Mouse (Mus musculus) spleen, embryonic (tissue): Measurements from ENCODE around the gene Nol7.

Source experiments
- CTCF ChIA-PET: fragments of 350-600 bp; sonication (Branson Sonifier 250); formaldehyde crosslinking; loops from one replicate; lab custom pipeline; 2022; lab: Charles Lee

Nol7 gene

GRCm38 (mm10) chr13:43398297-43399080 lies at the start of gene Nol7:
Gene Nol7, plus strand, starts transcription at chr13:43398390.
- CTCF ChIA-PET: interaction anchor here (0.5 kb wide), 1 partner anchor 373 kb away, joined by 3 read pairs; no protein-coding TSS in a partner anchor

GRCm38 (mm10) chr13:43349376-43349775 lies 48.8 kb upstream of the Nol7 start:
- CTCF ChIA-PET: no interaction called here

DNA sequence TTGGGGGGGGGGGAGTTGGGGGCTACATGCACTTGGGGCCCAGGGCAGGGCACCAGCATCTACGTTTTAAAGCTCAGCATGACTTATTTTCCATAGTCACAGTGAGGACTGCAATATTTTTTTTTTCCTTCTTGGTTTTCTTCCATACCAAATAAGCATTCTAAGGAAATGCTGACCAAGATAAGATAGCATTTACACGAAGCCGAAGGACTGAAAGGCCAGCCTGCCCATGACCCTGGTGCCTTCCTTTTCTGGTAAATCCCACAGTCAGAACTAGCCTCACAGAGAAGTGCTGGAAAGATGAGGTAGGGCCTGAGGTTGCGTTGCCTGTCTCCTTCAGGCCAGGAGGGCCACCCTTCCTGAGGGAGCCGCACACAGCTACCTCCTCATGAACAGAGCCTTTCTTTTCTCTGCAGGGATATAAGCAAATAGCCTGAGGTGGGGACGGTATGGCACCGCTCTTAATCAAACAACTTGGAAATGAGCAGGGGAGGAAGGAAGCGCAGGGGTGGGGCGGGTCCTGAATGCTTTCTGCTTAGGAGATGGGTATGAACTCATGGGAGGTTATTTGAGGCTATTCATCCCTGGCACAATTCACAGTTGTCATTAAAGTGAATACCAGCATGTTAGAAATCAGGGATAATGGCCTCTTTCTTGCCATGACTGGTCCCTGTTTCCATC lies 47.6 kb upstream of the Nol7 start:
- CTCF ChIA-PET: no interaction called here

DNA sequence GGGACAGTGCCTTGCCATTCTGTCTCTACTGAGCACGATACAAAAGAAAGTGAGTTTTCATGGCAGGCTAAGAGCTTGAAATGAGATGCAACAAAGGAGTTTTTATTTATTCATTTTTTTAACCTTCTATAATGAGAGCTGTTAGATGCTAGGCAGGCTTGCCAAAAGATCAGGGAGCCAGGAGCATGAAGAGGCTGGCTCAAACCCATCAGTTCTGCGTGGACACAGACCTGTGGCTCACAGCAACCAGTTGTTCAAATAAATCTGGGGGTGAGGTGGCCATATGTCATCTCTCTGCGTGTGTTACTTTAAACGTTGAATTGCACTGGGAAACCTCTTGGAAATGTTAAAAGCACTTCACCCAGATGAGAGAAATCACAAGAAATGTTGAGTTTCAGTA lies 44.8 kb upstream of the Nol7 start:
- CTCF ChIA-PET: no interaction called here

DNA sequence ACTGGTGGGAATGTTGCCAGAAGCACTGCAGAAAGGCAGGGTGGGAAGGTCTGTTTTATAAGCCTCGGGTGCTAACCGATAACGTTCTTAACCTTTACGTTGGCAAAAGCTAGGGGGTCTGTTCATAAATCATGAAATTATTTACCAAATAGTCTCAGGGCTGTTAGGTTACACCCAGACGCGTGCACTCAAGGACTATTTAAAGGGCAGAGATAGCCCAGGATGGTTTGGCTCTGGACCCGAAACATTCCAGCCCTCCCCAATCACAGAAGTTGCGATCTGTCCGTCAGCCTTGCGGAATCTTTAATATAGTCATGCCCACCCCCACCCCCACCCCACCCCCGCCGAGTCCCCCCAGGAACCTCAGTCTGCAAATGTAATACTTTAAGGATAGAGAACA lies 43.8 kb upstream of the Nol7 start:
- CTCF ChIA-PET: interaction anchor here (0.7 kb wide), 1 partner anchor 1410 kb away, joined by 9 read pairs; no protein-coding TSS in a partner anchor

GRCm38 (mm10) chr13:43356346-43357125 lies 41.7 kb upstream of the Nol7 start:
- CTCF ChIA-PET: interaction anchor here (0.6 kb wide), 1 partner anchor 135 kb away, joined by 9 read pairs; no protein-coding TSS in a partner anchor

DNA sequence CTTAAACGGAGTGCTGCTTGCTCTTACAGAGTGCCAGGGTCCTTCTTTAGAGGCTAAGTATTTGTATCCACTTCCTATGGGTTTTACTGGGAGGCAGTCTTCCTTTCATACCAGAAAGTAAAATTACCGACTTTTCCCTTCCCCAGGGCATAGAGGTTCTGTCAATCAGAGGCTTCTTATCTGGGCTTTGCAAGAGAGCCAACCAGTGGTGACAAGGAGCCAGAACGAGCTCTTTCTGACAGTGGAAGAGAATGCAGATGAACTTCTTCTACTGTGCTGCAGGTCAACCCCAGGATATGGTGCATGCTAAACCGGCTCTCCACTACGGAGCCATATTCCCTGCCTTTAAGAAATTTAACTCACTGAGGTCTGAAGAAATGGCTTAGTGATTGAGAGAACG lies 37.7 kb upstream of the Nol7 start:
- CTCF ChIA-PET: no interaction called here

DNA sequence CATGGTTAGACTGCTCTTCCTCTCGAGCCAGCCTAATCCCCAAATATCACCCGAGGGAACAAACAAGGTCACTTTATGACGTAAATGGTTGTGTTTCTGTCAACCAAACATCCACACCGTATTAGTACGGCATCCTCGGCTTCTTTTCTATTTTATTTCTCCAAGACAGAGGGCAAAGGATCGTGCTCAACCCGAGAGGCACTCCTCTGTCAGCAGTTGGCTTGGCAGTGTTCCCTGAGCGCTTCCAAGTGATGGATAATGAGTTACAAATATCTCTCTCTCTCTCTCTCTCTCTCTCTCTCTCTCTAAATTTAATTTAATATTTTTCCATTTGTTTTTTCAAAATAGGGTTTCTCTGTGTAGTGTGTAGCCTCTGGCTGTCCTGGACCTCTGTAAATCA lies 35.8 kb upstream of the Nol7 start:
- CTCF ChIA-PET: no interaction called here

DNA sequence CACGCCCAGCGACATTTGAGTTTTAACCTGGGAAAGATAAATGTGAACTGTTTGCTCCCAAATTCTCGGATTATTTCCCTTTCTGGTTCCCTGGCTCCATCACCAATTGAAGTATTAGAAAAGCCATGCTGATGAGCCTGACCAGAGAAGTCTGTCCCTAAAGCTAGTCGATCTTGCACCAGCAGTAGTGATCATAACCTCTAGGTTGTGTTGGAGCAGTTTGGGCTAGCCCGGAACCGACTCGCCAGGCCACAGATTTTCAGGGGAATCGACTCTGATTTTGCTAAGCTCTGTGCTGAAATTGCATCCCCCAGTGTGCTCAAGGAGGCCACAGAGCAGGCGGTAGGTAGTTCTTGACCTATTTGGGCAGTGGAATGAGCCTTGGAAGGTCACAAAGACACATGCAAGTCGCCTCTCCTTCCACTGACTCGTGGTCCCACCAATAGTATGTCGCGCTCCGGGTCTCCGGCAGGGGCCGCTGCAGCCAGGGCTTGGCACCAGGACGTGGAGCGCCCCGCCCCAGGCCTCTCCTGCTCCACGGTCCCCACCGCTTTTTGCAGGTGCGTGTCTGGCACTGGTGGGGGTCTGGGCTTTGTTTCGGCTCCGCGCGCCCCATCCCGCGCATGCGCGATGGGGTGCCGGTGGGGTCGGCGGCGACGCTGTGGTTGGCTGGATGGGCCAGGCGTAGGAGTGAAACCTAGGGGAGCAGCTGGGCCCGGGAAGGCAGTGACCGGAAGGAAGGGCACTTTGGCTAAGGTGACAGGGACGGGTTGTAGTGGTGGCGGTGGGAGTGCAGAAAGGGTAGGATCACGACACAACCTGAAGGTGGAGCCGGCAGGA lies 33.0 kb upstream of the Nol7 start, which contains the start of gene Sirt5:
Sirt5 (plus strand) TSS at position 512 of the 840 bp plus-strand sequence.
- CTCF ChIA-PET: interaction anchor here (0.6 to 1.1 kb wide), 4 partner anchors 13 to 184 kb away, joined by 3 to 4 read pairs (median 3); no protein-coding TSS in a partner anchor

DNA sequence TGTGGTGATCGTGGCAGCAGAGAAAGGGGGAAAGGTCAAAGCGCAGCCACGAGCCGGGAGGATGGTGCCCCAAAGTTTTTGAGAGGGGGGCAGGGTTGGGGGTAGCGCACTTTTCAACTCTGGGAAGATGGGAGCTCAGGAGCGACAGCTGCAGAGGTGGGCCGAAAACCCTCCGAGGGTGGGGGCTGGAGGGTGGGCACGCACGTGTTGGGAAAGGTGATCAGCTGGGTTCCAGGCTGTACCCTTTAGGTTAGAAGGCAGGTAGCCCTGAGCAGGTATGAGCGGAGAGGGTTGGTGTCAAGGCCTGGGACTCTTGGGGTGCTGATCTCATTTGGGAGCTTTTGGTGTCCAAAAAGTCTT lies 32.4 kb upstream of the Nol7 start:
- CTCF ChIA-PET: interaction anchor here (0.6 to 0.8 kb wide), 2 partner anchors 20 to 185 kb away, joined by 3 to 4 read pairs; no protein-coding TSS in a partner anchor

DNA sequence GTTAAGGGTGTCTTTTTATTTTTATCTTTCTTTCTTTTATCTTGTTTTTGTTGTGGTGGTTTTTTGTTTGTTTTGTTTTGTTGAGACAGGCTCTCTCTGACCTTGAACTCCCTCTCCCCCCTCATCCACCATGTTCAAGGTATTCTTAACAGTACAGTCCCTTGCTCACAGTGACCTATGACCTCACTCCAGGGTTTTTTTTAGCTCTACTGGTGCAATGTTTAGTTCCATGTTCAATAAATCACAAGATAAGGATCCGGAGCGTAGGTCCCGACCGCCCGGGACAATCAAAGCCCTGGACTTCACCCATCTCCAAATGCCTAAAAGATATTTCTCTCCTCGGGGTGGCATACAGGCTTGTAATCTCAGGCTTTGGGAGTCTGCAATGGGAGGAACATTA lies 28.1 kb upstream of the Nol7 start:
- CTCF ChIA-PET: no interaction called here

- CTCF ChIA-PET: interaction anchor here (0.6 kb wide), 1 partner anchor 112 kb away, joined by 3 read pairs; no protein-coding TSS in a partner anchor
Measured at GRCm38 (mm10) chr13:43372892-43373291, 25.3 kb upstream of the Nol7 start.

DNA sequence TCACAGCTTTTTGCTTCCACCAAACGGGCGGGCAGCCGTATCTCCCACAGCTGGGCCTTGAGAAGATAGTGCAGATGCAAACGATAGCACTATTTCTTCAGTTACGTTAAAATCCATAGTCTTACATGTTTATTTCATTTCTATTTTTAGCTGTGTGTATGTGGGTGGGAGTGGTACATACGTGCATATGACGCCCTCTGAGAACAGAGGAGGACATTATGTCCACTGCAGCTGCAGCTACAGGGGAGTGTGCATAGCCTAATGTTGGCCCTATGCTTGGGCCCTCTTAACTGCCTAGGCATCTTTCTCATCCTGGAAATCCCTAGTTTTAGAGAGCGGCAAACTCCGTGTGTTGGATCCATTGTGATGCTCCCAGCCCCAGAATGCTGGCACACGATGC lies 24.0 kb upstream of the Nol7 start:
- CTCF ChIA-PET: interaction anchor here (0.6 kb wide), 1 partner anchor 100 kb away, joined by 3 read pairs; no protein-coding TSS in a partner anchor

GRCm38 (mm10) chr13:43374918-43375432 lies 23.2 kb upstream of the Nol7 start:
- CTCF ChIA-PET: interaction anchor here (0.6 kb wide), 1 partner anchor 38 kb away, joined by 5 read pairs; no protein-coding TSS in a partner anchor

DNA sequence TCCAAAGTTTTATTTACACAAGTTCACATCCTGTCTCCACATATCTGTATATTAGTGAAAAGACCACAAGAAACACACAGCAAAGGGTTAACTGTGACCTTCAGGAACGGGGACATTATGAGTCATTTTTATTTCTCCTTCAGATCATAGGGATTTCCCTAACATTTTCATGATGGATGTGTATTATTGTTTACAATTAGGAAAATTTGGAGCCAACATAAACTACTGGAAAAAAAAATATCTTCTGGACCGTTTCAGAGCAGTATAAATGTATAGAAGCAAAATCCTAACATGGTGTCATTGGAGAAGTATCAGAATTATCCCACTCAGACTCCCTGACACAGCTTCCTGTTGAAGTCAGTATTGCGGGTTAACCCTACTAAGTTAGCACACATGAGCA lies 18.2 kb upstream of the Nol7 start:
- CTCF ChIA-PET: interaction anchor here (0.7 kb wide), 1 partner anchor 43 kb away, joined by 4 read pairs; no protein-coding TSS in a partner anchor

DNA sequence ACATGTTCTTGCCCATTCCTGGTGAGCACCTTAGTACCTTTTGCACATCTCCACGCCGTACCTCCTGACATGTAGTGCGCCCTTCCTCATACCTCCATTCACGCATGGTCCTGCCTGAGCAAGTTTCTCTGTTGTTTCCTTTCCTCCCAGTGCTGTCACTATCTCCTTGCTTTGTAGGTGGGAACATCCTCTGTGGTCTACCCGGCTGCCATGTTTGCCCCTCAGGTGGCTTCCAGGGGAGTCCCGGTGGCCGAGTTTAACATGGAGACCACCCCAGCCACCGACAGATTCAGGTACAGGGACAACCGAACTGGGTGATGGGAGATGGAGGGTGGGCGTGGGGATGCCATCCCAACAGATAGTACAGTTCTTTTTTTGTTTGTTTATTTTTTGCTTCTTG lies 12.9 kb upstream of the Nol7 start:
- CTCF ChIA-PET: no interaction called here

- CTCF ChIA-PET: interaction anchor here (0.6 kb wide), 1 partner anchor 326 kb away, joined by 9 read pairs; no protein-coding TSS in a partner anchor
Measured at GRCm38 (mm10) chr13:43397700-43398296, 392 bp upstream of the Nol7 start.

DNA sequence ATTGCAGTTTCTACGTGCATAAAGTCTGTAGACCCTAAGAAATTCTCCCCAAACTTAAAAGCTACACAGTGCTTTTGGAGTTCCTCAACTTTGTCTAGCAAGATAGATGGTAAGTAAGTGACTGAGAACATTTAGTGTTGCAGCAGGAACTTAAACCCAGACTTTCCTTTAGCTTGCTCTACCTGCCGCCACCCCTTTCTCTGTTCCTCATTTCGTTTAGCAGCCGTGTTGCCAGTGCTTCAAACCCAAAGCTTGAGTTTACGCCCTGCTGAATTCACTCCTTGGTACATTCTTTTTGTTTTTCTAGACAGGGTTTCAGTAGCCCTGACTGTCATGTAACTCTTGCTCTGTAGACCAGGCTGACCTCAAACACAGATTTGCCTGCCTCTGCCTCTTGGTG lies 1.4 kb downstream of the Nol7 start:
- CTCF ChIA-PET: no interaction called here

DNA sequence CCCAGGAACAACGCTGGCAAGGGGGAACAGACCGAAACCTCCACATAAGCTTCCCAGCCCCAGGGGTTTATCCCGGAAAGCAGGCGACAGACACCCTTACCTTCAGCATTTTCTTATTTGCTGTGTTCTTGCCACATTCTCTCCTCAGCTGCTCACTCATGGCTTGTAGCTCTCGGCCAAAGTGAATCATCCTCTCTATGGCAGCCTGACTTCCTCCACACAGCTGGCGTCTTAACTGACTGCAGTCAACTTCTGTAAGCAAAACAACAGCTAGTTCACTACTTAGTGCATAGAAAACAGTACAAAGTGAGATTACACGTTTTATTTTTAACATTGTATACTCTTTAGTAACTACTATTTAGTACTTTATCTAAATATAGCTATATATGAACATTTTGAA lies 14.1 kb downstream of the Nol7 start:
- CTCF ChIA-PET: no interaction called here

- CTCF ChIA-PET: interaction anchor here (0.8 kb wide), 1 partner anchor 15 kb away, joined by 3 read pairs; no protein-coding TSS in a partner anchor
Measured at GRCm38 (mm10) chr13:43413611-43414010, 15.4 kb downstream of the Nol7 start.
